Mouse (Mus musculus) CD4-positive, CD25-positive, alpha-beta regulatory T cell, adult 2 months (primary cell): Measurements from ENCODE around the gene Tmem63c.
A peak's percentile ranks its signal among the peaks of the same experiment; 100 is the strongest.

Source experiments
- DNase-seq: peaks from one replicate; pipeline ENCODE4 v3.0.0-alpha.2; 2012; ENCODE audit warnings: low read depth, low spot score

The Tmem63c gene

GRCm38 (mm10) chr12:87021040-87021439, at the start of gene Tmem63c:
Tmem63c (plus strand) TSS chr12:87021340.
- no peak for DNase-seq

- no peak for DNase-seq
Observed at GRCm38 (mm10) chr12:86973216-86973615, 47.9 kb upstream of the Tmem63c start.

- DNase-seq = no peak
Observed at GRCm38 (mm10) chr12:86973706-86974105, 47.4 kb upstream of the Tmem63c start.

GRCm38 (mm10) chr12:86974387-86975288, 46.5 kb upstream of the Tmem63c start:
- peak; percentile 73 for DNase-seq

GRCm38 (mm10) chr12:86975761-86976160, 45.4 kb upstream of the Tmem63c start:
- DNase-seq = no peak

- DNase-seq = peak; percentile 24
Observed at GRCm38 (mm10) chr12:86976511-86977168, 44.5 kb upstream of the Tmem63c start.

GRCm38 (mm10) chr12:86977833-86978232, 43.3 kb upstream of the Tmem63c start:
- no peak for DNase-seq

- peak; percentile 32 for DNase-seq
Observed at GRCm38 (mm10) chr12:86981180-86981579, 40.0 kb upstream of the Tmem63c start.

GRCm38 (mm10) chr12:86983470-86984193, 37.5 kb upstream of the Tmem63c start:
- DNase-seq = peak; percentile 54

- DNase-seq = peak; percentile 20
Observed at GRCm38 (mm10) chr12:86984194-86984555, 37.0 kb upstream of the Tmem63c start.

GRCm38 (mm10) chr12:86986562-86986961, 34.6 kb upstream of the Tmem63c start:
- DNase-seq = no peak

GRCm38 (mm10) chr12:86988227-86988626, 32.9 kb upstream of the Tmem63c start:
- no peak for DNase-seq

- DNase-seq = no peak
Observed at GRCm38 (mm10) chr12:86989378-86989777, 31.8 kb upstream of the Tmem63c start.

GRCm38 (mm10) chr12:86989890-86990754, 31.0 kb upstream of the Tmem63c start, which contains the start of gene Zdhhc22:
Zdhhc22 (minus strand) TSS chr12:86990430.
- DNase-seq = peak; percentile 13

- DNase-seq = no peak
Observed at GRCm38 (mm10) chr12:86990755-86991110, 30.4 kb upstream of the Tmem63c start.

- no peak for DNase-seq
Observed at GRCm38 (mm10) chr12:86994166-86994565, 27.0 kb upstream of the Tmem63c start.

GRCm38 (mm10) chr12:86994776-86995175, 26.4 kb upstream of the Tmem63c start:
- no peak for DNase-seq

- DNase-seq = no peak
Observed at GRCm38 (mm10) chr12:86995931-86996330, 25.2 kb upstream of the Tmem63c start.

- DNase-seq = no peak
Observed at GRCm38 (mm10) chr12:86998699-86999098, 22.4 kb upstream of the Tmem63c start.

- DNase-seq = no peak
Observed at GRCm38 (mm10) chr12:86999283-86999820, 21.8 kb upstream of the Tmem63c start.
